Mouse (Mus musculus): Measurements from ENCODE around the gene Uck2.

DNA sequence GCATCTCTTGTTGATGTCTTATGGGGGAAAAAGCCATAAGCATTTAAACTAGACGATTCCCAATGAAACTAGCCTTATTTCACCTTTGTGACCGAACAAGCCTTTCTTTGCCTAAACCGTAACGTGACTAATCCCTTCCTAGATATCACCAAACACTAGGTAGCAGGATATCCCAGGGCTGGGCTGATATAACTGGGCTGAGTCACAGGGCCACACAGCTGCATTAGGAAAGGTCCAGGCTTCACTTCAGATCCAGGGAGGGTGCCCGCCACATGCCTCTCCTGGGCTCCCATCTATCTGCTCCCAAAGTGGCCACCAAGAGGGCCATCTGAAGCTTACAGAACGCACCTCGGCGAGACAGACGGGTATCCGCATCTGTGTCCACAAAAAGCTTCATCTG, 50.8 kb downstream of the Uck2 start:
- TF ChIP-seq CTCF (IDR thresholded peaks at IDR 0.05 in 2 of 3, conservative IDR thresholded peaks at IDR 0.05 in 1 of 3; ENCODE audit: control insufficient read depth in 1 of 3, insufficient read depth in 1 of 3, low read depth in 2 of 3, low read length in 3 of 3, poor library complexity in 1 of 3, severe bottlenecking in 1 of 3) (no peak), BHLHE40 (IDR thresholded peaks at IDR 0.05; ENCODE audit: borderline replicate concordance, low read depth, low read length) (no peak), USF2 (IDR thresholded peaks at IDR 0.05; ENCODE audit: borderline replicate concordance in 1 of 2, insufficient read depth in 1 of 2, low read depth in 1 of 2, low read length in 2 of 2) (no peak), EP300 (IDR thresholded peaks at IDR 0.05; ENCODE audit: low read depth in 1 of 2, low read length in 2 of 2) (no peak), POLR2A (IDR thresholded peaks at IDR 0.05; ENCODE audit: control insufficient read depth in 1 of 2, insufficient read depth in 1 of 2, low read depth in 1 of 2, low read length in 2 of 2, poor library complexity in 1 of 2) (no peak), JUND (IDR thresholded peaks at IDR 0.05; ENCODE audit: low read depth, low read length) (no peak)
